Mouse (Mus musculus) kidney, adult 8-10 months (tissue): ENCODE results near the gene Snrk.

Source experiments
- DNase-seq, 2 experiments: peaks; one replicate each; pipeline ENCODE4 v3.0.0; 2022

Gene Snrk

GRCm38 (mm10) chr9:122109553-122110225 lies 7.4 kb upstream of the Snrk start:
- peak; percentile 56 to 72 for DNase-seq

DNA sequence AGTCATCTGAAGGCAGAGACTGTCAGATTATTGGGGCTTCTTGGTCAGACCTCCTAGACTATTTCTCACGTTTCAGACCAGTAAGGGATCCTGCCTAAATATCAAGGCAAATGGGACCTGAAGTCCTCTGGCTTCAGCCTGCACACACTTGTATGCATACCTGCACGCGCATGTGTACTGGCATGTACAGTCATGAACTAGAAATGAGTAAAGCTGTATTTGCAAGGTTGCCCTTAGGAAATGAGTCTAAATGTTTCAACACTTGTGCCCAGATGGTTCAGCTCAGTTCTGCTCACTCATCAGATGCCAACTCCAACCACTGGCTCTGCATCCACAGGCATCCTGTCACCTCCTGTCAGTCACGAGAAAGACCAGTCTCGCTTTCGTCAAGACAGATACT lies 6.6 kb upstream of the Snrk start:
- no peak for DNase-seq

- DNase-seq: no peak
Measured at GRCm38 (mm10) chr9:122110921-122111320, 6.1 kb upstream of the Snrk start.

DNA sequence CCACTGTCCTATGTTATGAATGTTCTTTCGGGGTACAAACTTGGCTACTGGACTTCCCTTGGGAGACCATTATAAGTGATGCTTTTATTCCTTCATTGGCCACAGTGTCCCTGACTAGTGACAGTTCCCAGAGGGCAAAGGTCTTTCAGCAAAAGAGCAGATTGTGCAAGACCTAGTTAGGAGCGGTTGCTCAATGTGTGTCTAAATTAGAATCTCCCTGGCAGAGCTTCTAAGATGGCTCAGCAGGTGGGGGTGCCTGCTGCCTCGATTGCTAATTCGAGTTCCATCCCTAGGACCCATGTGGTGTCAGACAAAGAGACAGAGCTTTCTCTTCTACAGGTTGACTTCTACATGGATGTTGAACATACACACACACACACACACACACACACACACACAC lies 1.5 kb upstream of the Snrk start:
- DNase-seq: peak; percentile 44 to 59

- DNase-seq: no peak
Measured at GRCm38 (mm10) chr9:122116359-122116758, 707 bp upstream of the Snrk start.

DNA sequence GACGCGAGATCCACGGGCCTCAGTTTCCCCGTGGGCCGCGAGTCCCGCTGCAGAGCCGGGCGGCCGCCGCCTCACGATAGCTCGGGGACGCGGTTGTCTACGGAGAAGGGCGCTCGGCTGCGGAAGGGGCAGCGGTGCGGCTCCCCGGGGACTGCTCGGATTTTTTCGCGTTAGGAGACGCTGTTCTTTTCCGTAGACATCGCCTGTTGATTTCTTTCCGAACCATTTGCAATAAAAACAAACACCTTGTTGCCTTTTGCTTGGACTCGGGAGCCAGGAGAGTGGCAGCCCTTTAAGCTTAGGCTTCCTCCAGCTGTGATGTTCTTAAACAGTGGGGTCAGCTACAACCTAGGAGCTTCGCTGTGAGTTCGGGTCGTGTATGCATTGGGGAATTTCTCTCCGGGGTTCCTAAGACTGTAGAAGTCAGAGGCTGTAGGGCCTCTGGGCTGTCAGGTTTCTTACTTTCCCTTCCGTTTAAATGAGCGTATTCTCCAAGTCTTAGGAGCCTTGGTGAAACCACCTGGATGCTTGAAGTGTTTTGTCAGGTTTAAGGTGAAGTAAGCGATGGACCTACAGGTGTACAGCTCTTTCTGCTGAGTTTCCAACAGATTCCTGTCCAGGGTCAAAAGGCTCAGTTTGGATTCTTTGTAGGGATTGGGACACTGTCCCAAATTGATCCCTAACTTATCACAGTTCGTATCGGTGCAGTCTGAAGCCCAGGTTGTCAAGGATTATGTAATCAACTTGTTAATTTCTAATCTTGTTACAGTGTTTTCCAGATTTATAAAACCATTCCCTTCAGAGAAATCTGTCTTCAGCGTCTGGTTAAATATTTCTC lies 845 bp downstream of the Snrk start:
- DNase-seq: peak in 1 of 2 experiments; percentile 36

DNA sequence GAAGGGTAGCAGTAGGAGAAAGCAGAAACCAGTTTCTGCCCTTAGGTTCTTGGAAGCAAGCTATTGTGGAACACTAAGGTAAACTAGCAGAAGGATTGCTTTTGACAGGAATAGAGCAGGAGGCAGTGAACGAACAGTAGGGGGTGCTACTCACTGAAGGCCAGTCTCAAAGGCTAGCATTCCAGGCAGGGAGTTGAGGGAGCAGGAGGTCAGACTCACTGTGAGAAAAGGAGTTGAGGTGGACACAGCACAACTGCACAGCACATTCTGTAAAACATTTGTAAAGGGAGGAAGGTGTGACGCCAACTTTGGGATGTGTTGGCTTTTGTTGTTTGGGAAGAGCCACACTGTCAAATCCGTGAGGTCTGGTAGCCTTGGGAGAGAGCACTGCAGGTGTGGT lies 3.0 kb downstream of the Snrk start:
- peak; percentile 75 to 76 for DNase-seq

GRCm38 (mm10) chr9:122122113-122122512 lies 5.0 kb downstream of the Snrk start:
- no peak for DNase-seq

DNA sequence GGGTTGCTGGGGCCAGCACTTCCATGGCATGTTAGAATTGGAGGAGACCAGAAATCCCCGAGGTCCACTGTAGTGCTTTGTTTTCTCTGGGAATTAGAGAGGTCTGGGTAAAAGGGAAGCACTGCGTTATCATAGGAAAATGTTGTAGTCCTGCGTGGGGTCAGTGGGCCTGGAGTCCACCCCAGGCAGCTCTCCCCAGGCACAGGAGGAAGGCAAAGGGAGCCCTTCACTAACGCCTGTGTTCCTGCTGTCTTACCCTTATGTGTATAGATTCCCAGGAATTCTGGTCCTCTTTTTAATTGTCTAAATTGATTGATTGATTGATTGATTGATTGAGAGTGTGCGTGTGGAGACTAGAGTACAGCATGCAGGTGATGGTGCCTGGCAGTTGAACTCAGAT lies 6.1 kb downstream of the Snrk start:
- no peak for DNase-seq

DNA sequence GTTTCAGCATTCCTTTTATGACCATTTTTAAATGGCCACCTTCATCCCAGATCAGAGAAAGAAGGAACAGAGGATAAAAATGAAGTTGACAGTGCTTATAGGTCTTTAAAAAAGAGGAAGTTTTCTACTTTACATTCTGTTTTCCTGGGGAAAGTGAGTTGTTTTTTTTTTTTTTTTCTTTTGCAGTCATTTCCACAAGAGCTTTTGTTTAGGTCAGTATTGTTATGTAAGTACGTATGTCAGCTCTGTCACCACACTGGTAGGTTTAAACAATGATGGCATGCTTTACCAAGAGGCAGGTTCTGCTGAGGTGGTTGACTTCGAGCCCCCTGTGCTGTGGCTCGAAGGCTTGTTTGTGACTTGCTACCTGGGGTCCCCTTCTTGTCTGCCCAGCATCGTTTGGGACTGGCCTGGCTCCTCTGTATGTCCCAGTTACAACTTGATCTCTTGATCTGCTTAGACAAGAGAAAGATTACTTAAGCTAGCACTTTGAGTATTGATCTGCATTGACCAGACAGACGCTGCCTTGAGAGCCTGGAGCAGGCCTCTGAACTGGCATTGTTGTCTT lies 8.7 kb downstream of the Snrk start:
- no peak for DNase-seq

DNA sequence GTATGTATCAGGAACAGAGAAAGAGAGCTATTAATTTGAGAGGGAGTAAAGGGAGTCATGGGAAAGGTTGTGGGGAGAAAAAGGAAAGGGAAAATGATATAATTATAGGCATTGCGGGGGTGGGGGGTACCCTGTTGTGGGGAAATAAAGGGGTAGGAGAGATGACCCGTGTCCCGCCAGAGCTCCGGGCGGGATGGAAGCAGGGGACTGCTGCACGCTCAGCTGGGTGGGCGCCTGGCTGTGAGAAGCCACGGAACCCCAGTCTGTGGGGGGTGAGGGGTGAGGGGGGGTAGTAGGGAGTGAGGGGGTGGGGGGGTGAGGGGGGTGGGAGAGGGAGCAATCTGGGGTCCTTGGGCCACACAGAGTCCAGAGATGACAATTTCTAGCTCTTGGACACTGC lies 9.7 kb downstream of the Snrk start:
- no peak for DNase-seq

- DNase-seq: no peak
Measured at GRCm38 (mm10) chr9:122127271-122127785, 10.3 kb downstream of the Snrk start.

DNA sequence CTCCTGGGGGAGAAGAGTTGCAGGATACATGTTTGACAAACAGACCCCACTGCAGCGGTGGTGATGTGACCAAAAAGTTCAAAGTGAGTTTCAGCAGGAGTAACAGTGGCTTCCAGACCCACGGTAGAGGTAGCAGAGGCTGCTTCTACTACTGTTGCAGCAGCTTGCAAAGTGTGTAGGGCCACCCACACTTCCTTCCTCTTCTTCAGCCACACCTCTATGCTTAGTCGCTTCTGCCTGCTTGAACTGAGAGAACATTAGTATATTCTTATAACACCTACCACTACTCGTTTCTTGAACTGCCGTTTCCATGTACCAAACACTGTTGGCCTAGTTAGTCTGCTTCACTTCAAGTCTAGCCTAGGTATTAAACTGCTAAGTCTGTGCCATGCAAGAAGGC lies 11.6 kb downstream of the Snrk start:
- DNase-seq: no peak

GRCm38 (mm10) chr9:122130666-122131065 lies 13.6 kb downstream of the Snrk start:
- DNase-seq: no peak

DNA sequence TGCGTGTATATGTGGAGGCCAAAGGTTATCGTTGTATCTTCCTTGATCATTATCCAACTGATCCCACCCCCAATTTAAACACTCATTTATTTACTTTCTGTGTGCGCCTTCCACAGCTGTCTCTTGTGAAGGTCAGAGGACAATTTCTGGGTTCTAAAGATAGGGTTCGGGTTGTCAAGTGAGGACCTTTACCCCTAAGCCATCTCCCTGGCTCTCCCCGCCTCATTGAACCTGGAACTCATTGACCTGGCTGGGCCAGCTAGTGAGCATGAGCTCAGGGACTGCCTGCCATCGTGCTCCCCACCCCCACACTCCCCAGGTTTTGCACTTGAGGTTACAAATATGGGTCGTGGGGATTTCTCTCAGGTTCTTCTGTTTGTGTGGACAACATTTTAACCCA lies 15.1 kb downstream of the Snrk start:
- peak; percentile 55 to 58 for DNase-seq

DNA sequence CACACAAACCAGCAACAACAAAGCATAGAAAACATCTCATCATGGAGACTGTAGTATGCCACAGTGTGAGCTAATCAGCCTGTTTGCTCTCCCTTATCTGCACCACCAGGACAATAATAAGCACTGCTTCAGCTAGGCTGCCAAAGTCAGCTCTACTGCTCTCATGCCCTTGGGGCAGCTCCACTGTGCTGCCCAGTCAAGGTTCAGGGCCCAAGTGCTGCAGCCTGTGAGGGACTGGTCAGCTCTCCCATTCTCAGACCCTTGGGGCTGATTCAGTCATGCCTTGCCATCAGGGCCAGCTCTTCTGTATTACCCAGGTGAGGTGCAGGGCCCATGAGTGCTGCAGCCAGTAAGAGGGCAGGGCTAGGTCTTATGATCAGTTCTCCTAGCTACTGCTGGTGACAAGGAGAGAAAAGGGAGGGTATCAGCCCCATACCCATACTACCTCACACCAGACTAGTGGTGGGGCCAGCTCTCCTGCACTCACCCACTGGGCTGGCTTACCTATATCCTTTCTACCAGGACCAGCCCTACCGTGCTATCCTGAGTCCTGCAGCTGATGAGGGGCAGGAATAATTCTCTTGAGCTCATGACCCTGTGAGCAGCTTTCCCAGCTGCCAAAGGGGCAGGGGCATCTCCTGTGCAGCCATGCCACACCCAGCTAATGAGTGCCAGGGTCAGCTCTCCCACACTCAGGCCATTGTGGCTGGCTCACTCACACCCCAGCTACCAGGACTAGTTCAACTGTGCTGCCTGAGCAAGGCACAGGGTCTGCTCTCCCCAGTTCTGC lies 18.2 kb downstream of the Snrk start:
- no peak for DNase-seq

DNA sequence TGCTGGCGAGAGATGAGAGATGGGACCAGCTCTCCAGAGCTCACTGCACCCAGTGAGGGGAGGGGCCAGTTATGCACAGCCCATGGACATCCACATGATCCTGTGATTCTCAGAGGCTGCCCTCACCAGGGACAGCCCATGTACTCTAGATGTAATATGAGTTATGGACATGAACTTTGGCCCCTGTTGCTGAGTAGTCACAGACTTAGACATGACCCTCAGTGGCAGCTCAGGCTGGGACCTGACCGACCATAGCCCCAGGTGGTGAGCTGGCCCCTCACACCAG lies 18.8 kb downstream of the Snrk start:
- DNase-seq: no peak

DNA sequence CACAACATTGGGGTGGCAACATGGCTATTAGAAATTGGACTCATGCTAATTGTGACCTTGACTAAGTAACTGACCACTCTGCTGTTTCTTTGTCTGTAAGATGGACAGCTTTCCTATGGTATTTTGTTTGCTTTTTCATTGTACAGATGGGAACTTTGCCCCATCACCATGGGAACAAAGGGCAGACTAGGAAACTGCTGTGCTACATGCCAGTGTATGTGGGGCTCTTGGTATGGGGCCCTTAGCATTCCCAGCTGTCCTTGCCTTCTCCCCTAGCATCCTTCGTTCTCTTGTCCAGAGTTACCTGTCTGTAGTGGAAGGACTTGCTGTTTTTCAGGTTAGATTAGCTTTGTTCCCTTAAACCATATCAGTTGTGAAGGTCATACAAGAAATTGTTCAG lies 20.9 kb downstream of the Snrk start:
- no peak for DNase-seq

- DNase-seq: no peak
Measured at GRCm38 (mm10) chr9:122138371-122139029, 21.4 kb downstream of the Snrk start.

GRCm38 (mm10) chr9:122139236-122139635 lies 22.2 kb downstream of the Snrk start:
- DNase-seq: no peak

DNA sequence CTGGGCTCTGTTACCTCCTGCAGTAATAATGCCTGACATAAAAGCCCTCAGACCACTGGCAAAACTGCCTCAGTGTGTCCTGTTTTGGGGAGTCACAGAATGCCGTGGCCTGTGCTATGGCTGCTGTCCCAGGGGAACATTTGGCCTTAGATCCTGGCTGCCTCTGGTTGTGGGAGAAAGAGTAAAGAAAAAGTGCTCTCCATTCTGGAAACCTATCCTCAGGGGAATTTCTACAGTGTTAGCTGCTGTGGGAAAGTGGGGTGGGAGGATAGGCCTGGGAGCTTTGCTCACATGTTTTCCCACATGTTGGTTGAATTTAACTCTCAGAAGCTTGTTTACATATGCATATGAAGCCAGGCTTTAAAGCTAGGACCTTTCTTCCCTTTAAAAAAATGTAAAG lies 26.2 kb downstream of the Snrk start:
- no peak for DNase-seq

DNA sequence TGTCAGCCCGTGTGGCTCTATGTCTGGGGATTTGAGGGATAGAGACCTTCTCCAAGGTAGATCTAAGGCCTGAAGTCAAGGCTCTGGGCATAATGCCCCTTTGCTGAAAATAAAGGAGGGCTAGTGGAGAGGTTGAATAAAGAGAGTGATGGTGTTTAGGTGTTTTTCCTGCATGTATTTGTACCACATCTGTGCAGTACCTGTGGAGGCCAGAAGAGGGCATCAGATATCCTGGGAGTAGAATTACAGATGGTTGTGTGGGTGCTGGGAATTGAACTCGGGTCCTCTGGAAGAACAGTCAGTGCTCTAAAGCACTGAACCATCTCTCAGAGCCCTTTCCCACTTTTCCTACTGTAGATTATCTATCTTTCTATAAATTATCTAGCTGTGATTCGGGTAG lies 27.7 kb downstream of the Snrk start:
- DNase-seq: no peak

DNA sequence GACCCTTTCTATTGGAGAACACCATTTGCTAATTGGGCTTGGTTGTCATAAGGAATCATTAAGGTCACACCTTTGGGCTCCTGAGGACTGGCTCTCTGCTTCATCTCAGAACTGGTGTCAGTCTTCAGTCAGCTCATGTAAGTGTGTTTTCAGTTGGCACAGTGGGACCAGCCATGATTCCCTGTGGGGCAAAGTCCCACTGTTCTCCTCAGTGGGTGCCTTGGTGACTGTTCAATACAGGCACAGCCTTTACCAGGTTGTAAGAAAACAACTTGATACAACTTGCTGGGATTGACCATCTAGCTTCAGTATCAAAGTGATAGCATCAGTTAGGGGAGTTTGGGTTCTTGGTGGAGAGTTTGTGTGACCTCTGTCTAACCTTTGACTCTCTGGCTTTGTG lies 28.6 kb downstream of the Snrk start:
- no peak for DNase-seq
